Mouse (Mus musculus) neural tube, embryonic 10.5 days (tissue): ENCODE measurements around the gene Crip2.

Experiments
- DNase-seq: peaks from one replicate; pipeline ENCODE4 v3.0.0-alpha.2; 2017; ENCODE audit warnings: low spot score; ENCODE audit errors: extremely low spot score

The Crip2 gene

DNA sequence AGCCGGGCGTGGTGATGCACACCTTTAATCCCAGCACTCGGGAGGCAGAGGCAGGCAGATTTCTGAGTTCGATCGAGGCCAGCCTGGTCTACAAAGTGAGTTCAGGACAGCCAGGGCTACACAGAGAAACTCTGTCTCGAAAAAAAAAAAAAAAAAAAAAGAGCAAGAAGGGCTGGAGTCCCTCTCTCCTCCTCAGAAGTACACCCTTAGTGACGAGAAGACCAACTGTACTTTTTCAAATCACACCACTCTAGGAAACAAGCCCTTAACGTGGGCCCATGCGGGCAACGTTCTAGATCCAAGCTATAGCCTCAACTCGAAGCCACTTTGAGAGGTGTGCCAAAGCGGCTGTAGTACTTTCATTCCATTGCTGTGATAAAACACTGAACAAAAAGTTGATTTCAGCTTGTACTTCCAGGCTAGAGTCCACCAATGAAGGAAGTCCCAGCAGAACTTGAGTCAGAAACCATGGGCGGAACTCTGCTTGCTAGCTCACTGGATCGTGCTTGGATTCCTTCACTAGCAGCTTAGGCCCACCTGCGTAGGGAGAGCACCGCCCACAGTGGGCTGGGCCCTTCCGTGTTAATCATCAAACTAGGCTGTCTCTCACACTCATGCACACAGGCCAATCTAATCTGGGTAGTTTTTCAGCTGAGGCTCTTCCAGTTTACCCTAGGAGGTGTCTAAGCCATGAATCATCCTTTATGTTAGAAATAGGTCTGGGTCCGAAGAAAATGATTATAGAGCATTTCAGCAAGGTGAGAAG lies 37.1 kb downstream of the Crip2 start:
- no peak for DNase-seq

DNA sequence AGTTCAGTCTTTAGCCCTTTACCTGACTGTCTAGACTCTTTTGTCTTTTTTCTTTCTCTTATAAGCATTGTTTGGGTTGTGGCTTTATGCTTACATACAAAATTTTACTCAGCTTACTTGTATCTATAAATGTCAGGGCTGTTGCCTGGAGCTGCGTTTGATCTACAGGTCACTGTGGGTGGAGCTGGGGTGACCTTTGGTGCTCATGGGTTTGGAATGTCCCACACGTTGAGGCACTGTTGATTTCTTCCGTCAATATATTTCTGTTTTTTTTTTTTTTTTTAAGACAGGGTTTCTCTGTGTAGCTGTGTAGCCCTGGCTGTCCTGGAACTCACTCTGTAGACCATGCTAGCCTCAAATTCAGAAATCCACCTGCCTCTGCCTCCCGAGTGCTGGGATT lies 41.0 kb downstream of the Crip2 start:
- DNase-seq: no peak

DNA sequence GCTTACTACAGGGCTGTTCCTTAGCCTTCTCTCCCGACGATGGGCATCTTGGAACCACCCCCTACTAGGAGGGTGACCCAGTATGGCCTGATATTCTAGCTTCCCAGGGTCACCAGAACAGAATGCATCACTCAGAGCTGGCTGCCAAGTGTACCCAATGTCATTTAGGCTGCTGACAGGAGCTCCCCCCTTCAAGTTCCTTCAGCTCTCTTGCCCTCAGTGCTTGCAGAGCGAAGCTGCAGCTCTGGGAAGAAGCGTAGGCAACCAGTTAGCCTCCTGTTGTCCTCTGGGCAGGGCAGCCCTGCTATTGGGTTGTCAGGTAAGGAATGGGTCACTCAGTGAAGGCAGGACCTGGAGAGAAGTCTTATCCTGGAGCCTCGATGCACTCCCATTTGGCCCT lies 44.9 kb downstream of the Crip2 start:
- DNase-seq: no peak

DNA sequence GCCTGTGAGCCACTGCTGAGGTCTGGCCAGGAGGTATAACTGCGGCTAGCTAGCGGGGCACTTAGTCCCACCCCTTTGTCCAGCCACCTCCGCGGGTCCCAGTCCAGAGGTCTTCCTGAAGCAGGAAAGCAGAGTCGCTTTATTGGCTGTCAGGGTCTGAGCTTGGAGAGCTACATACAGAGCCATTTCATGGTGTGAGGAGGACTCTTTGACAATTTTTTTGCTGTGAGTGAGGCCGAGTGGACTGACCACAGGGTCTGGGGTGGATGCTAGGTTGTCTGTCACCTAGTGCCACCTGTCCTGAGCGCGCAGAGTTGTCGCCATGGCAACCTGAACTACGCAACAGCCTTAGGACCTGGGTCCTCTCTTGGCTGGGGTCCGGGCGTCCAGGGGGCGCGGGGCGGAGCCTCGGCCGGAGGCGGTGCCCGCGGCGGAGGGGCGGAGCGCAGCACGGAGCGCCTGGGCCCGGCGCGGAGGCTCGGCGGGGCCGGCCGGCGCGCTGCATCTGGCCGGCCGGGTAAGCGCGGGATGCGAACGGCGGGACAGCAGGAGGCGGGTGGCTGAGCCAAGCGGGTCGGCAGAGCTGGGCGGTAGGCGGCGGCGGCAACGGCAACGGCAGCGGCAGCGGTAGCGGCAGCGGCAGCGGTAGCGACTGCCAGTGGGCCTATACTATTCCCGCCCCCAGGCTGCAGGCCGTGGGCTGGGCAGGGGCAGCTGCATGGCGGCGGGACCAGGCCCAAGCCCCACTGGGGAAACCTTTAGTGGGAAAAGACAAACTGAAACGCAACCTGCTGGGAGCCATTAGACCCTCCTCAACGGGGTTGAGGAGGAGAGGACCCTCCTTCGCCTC lies 45.6 kb downstream of the Crip2 start, which contains the start of gene Tmem121:
Tmem121 (plus strand) TSS at position 489 of the 850 bp plus-strand sequence.
- peak; percentile 70 for DNase-seq

DNA sequence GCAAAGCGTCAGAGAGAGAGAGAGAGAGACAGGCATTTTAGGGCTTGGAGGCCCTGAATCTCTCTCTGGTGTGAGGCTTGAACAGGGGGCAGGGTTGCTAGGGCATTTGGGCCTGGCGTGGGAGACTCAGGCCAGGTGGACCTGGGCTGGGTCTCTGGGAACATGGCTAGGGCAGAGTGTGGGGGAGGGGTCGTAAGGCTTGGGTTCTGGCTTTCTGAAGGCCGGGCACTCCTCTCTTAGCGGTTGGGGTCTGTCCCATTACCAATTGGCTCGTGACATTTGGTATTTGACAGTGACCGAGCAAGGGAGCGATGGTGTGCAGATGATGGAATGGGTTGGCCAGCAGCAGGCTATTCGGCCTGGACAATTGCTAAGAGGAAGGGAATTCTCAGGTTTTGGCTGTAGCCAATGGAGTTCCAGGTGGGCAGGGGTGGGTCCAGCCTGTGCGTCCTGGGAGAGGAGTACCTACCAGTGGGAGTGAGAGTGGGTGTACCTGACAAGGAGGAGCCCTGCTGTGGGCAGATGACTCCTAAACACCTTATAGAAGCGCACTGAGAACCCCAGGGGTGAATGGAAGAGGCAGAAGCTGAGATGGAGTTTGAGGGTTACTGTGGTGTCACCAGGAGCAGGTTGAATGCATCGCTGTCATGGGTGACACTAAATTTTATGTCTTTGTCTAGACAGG lies 46.4 kb downstream of the Crip2 start:
- DNase-seq: no peak

DNA sequence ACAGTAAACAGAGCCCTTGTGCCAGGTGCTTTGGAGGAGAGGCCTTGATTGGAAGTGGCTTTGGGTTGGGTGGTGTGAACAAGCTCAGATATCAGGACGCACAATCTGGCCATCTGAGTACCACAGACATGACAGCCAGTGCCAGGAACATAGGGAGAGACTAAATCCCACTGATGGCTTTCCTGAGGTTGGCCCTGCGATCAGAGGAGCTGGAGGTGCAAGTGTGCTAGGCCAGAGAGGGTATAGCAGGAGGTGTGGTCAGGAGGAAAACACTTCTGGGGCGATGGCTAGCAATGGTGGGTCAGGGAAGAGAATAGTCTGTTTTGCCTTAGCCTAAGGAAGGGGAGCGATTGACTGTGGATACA lies 47.0 kb downstream of the Crip2 start:
- no peak for DNase-seq

DNA sequence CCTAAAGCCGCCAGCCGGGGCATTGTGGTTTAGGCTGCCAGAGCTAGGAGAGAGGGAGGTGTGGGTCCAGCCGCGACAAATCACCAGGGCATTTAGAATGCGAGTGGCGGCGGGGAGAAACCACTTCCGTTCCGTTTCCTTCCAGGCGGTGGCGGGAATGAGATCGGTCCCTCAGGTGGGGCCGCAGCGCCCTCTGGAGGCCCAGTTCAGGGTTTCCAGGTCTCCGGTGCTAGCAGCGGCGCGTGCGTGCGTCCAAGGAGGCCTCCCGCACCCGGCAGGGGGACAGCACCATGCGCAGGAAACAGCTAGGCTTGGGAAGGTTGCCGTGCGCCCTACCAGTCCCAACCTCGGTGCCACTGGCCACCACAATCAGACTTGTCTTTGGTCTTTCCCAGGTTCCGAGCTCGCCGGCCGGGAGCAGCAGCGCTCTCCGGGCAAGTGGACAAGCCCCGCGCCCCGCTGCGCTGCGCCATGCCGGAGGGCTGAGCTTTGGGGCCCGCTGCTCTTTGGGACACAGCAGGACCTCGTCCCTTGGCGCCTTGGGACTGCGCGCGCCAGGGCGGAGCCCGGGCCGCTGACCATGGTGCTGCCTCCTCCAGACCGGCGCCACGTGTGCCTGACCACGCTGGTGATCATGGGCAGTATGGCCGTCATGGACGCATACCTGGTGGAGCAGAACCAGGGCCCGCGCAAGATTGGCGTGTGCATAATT lies 47.7 kb downstream of the Crip2 start:
- peak; percentile 89 for DNase-seq

DNA sequence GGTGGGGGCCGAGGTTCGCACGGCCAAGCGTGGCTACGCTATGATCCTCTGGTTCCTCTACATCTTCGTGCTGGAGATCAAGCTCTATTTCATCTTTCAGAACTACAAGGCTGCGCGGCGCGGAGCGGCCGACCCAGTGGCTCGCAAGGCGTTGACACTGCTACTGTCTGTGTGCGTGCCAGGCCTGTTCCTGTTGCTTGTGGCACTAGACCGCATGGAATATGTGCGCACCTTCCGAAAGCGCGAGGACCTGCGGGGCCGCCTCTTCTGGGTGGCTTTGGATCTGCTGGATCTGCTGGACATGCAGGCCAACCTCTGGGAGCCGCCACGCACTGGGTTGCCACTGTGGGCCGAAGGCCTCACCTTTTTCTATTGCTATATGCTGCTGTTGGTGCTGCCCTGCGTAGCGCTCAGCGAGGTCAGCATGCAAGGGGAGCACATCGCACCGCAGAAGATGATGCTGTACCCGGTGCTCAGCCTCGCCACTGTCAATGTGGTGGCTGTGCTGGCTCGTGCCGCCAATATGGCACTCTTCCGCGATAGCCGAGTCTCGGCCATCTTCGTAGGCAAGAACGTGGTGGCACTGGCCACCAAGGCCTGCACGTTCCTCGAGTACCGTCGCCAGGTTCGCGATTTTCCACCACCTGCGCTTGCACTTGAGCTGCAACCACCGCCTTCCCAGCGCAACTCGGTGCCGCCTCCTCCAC lies 48.5 kb downstream of the Crip2 start:
- DNase-seq: no peak

DNA sequence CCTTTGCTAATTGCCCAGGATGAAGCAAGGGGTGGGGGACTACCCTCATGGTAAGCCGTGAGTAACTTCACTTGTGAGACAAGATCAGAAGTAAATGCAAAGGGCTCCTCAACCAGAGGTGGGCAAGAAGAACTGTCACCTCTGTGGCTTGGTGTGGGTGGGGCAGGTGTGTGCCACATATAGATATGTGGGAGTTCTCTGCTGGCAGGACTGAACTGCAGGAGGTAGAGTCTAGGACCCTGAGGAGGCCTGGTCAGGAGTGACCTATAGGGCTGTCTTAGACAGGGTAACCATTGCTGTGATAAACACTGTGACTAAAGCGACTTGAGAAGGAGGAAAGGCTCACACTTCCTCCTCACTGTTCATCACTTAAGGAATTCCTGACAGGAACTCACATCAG lies 53.4 kb downstream of the Crip2 start:
- DNase-seq: no peak
